Mouse (Mus musculus) G1E (cell line): ENCODE data around the gene Strn4. TPM values are rescaled to one million over a fixed set of nuclear protein-coding genes. Genes with fewer than 3 reads are reported as not detected.

Experiments
- ATAC-seq: 2 replicates; pipeline ENCODE4 v1.8.0; 2016; ENCODE audit warnings: mild to moderate bottlenecking; ENCODE audit not compliant: insufficient number of reproducible peaks, poor library complexity, low FRiP score, severe bottlenecking; ENCODE audit errors: extremely low read depth
- DNase-seq: peaks from one replicate; pipeline ENCODE4 v3.0.0; 2012; ENCODE audit warnings: low spot score
- H3K27me3 ChIP-seq: 2 replicates; pipeline ENCODE4 v1.6.1; 2012; ENCODE audit warnings: mild to moderate bottlenecking, low read length, inconsistent platforms; ENCODE audit not compliant: insufficient read depth
- H3K36me3 ChIP-seq: replicated peaks from 2 replicates; pipeline ENCODE3; 2012; ENCODE audit warnings: mild to moderate bottlenecking, inconsistent platforms
- H3K4me1 ChIP-seq: 2 replicates; pipeline ENCODE4 v1.6.1; 2012; ENCODE audit warnings: low read depth, low read length, inconsistent platforms, mixed read lengths; ENCODE audit not compliant: insufficient read depth
- H3K4me3 ChIP-seq: 2 replicates; pipeline ENCODE4 v1.5.1; 2012; ENCODE audit warnings: low read depth, mild to moderate bottlenecking, inconsistent platforms, low read length, moderate library complexity, mixed read lengths
- H3K9me3 ChIP-seq: replicated peaks from 2 replicates; pipeline ENCODE4 v1.6.1; 2012; ENCODE audit warnings: inconsistent platforms
- CTCF ChIP-seq: IDR thresholded peaks from 2 replicates; pipeline ENCODE4 v1.5.1; 2012; ENCODE audit warnings: low read depth, low read length, inconsistent platforms, mixed read lengths
- GATA1 ChIP-seq: IDR thresholded peaks from 2 replicates; pipeline ENCODE4 v1.6.1; 2012; ENCODE audit warnings: borderline replicate concordance, low read length, inconsistent platforms, mixed read lengths
- GATA2 ChIP-seq: IDR thresholded peaks from 2 replicates; pipeline ENCODE4 v1.6.1; 2012; ENCODE audit warnings: low read depth, low read length, inconsistent platforms, borderline replicate concordance
- POLR2AphosphoS5 ChIP-seq: IDR thresholded peaks from 2 replicates; pipeline ENCODE4 v1.6.1; 2012; ENCODE audit warnings: low read depth, low read length, inconsistent platforms; ENCODE audit not compliant: insufficient replicate concordance
- TAL1 ChIP-seq: conservative IDR thresholded peaks from 2 replicates; pipeline ENCODE4 v1.6.1; 2012; ENCODE audit warnings: low read depth, low read length, inconsistent platforms, mixed read lengths
- polyA plus RNA-seq: library from polyadenylated mRNA; stranded (reverse); fragments of >175 nt; gene quantifications from 2 replicates; pipeline ENCODE4 v1.2.3, GENCODE M21; 2012
- total RNA-seq, 2 experiments: library from RNA; stranded (forward) in 1 of 2; stranded (reverse) in 1 of 2; fragments of 200-1000 nt in 1 of 2; fragments of >200 nt in 1 of 2; fragmentation: Nextera tagmentation in 1 of 2; gene quantifications; 2 replicates each; pipeline ENCODE4 v1.2.3; 2014 to 2017

Strn4 gene
- total and polyA plus RNA-seq, 3 experiments: 33.8 to 64.4 (median 40.3) TPM

GRCm38 (mm10) chr7:16877717-16878116 is 62.0 kb downstream of the Strn4 start:
- H3K27me3 ChIP-seq: peaks cover 35% of the 10 kb centered on the region
- no peaks in the 10 kb centered on the region for H3K9me3 ChIP-seq

GRCm38 (mm10) chr7:16879796-16880547 is 64.3 kb downstream of the Strn4 start:
- no peak for DNase-seq
- Histone ChIP-seq H3K27me3 (peaks cover 49% of the 10 kb centered on the region), H3K4me1 (peaks cover 19% of the 10 kb centered on the region), H3K9me3 (peaks cover 5% of the 10 kb centered on the region), H3K4me3 (no peak overlapping the region), H3K36me3 (no peaks in the 10 kb centered on the region)
- TF ChIP-seq GATA1 (no peak), CTCF (no peak), POLR2AphosphoS5 (no peak), GATA2 (no peak), TAL1 (no peak)
- no peak for ATAC-seq

More at GRCm38 (mm10) chr7:16877717-16878116, 62.0 kb downstream of the Strn4 start:
- DNase-seq (no peak), ATAC-seq (no peak)
- no peaks in the 10 kb centered on the region for H3K36me3 ChIP-seq
- no peak overlapping the region for H3K4me3 ChIP-seq
- peaks cover 28% of the 10 kb centered on the region for H3K4me1 ChIP-seq
- TF ChIP-seq CTCF (no peak), GATA2 (no peak), POLR2AphosphoS5 (no peak), GATA1 (no peak), TAL1 (no peak)

- Histone ChIP-seq H3K4me1 (peaks cover 15% of the 10 kb centered on the region), H3K9me3 (peaks cover 12% of the 10 kb centered on the region), H3K36me3 (no peaks in the 10 kb centered on the region), H3K4me3 (no peak overlapping the region), H3K27me3 (peaks cover 50% of the 10 kb centered on the region)
- TF ChIP-seq GATA2: no peak
- TF ChIP-seq CTCF: no peak
- TF ChIP-seq GATA1: no peak
- no peak for TF ChIP-seq TAL1
- TF ChIP-seq POLR2AphosphoS5: no peak
- ATAC-seq: no peak
- DNase-seq: no peak
These were observed 64.9 kb downstream of the Strn4 start for GRCm38 (mm10) chr7:16880615-16881014.

GRCm38 (mm10) chr7:16883162-16883561 is 67.5 kb downstream of the Strn4 start:
- peaks cover 39% of the 10 kb centered on the region for H3K27me3 ChIP-seq
- no peak for ATAC-seq
- no peak overlapping the region for H3K4me3 ChIP-seq
- H3K4me1 ChIP-seq: no peaks in the 10 kb centered on the region; the same call in 1 of the 2 replicates
- no peak for TF ChIP-seq GATA1
- no peak for TF ChIP-seq CTCF
- no peak for TF ChIP-seq GATA2
- TF ChIP-seq POLR2AphosphoS5: no peak
- TF ChIP-seq TAL1: no peak
- no peaks in the 10 kb centered on the region for H3K36me3 ChIP-seq
- peaks cover 24% of the 10 kb centered on the region for H3K9me3 ChIP-seq
- no peak for DNase-seq

- no peak overlapping the region for H3K4me3 ChIP-seq
- H3K4me1 ChIP-seq: no peaks in the 10 kb centered on the region; the same call in 1 of the 2 replicates
- no peaks in the 10 kb centered on the region for H3K36me3 ChIP-seq
- peaks cover 40% of the 10 kb centered on the region for H3K27me3 ChIP-seq
- ATAC-seq: no peak
- TF ChIP-seq CTCF (no peak), GATA2 (no peak), POLR2AphosphoS5 (no peak), GATA1 (no peak), TAL1 (no peak)
- H3K9me3 ChIP-seq: peaks cover 24% of the 10 kb centered on the region
- DNase-seq: no peak
These were observed 68.6 kb downstream of the Strn4 start for GRCm38 (mm10) chr7:16884334-16884733.

- Histone ChIP-seq H3K4me1 (no peaks in the 10 kb centered on the region; the same call in 1 of the 2 replicates), H3K36me3 (no peaks in the 10 kb centered on the region), H3K4me3 (no peak overlapping the region; the same call in 1 of the 2 replicates), H3K9me3 (peaks cover 24% of the 10 kb centered on the region), H3K27me3 (peaks cover 32% of the 10 kb centered on the region)
- no peak for ATAC-seq
- TF ChIP-seq TAL1 (no peak), POLR2AphosphoS5 (no peak), GATA1 (no peak), CTCF (no peak), GATA2 (no peak)
- no peak for DNase-seq
These were observed 69.6 kb downstream of the Strn4 start for GRCm38 (mm10) chr7:16885271-16885776.
